Mouse (Mus musculus) small intestine, adult 2 months (tissue): ENCODE data around the gene March1.

Experiments used
- CTCF ChIP-seq: fragments of 200-500 bp; IDR thresholded peaks from 2 replicates; pipeline ENCODE4 v1.5.1; 2012; ENCODE audit warnings: low read depth, mild to moderate bottlenecking, control low read depth, inconsistent platforms, low read length, moderate library complexity, mixed read lengths; ENCODE audit not compliant: insufficient replicate concordance, insufficient read length; ENCODE audit errors: extremely low read depth
- POLR2A ChIP-seq: fragments of 200-500 bp; IDR thresholded peaks from 2 replicates; pipeline ENCODE4 v1.6.1; 2012; ENCODE audit warnings: low read depth, mild to moderate bottlenecking, control low read depth, inconsistent platforms, low read length, moderate library complexity

DNA sequence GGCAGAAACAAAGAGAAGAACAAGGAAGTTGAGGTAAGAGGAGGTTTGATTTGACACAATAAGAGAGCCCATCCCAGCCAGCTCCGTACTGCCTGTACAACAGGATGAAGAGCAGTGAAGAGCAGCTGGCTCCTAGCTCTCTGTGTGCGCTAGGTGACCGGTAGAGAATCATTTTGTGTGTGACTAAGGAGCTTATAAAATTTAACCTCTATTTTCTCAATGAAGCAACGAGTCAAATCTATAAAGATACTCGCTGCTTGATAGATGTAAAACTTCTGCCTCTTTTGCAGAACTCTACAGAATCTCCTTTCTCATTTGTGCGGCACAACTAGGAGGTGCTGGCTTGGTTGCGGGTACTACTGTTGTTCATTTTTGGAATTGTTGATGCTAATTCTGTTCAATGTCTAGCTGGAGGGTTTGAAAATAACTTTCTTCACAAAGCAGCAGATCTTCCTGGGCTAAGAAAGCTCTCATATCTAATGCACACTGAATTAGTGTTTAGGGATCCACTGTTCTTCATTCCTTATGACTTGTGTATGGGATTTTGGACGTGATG lies 349.6 kb downstream of the March1 start:
- TF ChIP-seq CTCF, result no peak
- no peak for TF ChIP-seq POLR2A
